Mouse (Mus musculus) forebrain, embryonic 15.5 days (tissue): ENCODE data around the gene Vmn2r55. TPM values are rescaled to one million over a fixed set of nuclear protein-coding genes. Genes with fewer than 3 reads are reported as not detected.
"Not testable (repeated sequence)": the region's sequence is repeated elsewhere in the genome, so short reads cannot be mapped to it uniquely, and the experiment has no call there.

Experiments used
- ATAC-seq: fragments of 200-750 bp; cut with Nextera tagmentation; replicated peaks from 2 replicates; pipeline ENCODE4 v1.8.0; 2017; ENCODE audit warnings: mild to moderate bottlenecking, moderate TSS enrichment, moderate library complexity
- H3K27ac ChIP-seq: fragments of 300-500 bp; sonication (generic); replicated peaks from 2 replicates; pipeline ENCODE4 v1.5.1; 2015; ENCODE audit warnings: mild to moderate bottlenecking, inconsistent platforms
- H3K27me3 ChIP-seq: fragments of 300-500 bp; sonication (generic); 2 replicates; pipeline ENCODE4 v1.6.1; 2015; ENCODE audit warnings: inconsistent platforms
- H3K36me3 ChIP-seq: fragments of 300-500 bp; sonication (generic); 2 replicates; pipeline ENCODE4 v1.6.1; 2015; ENCODE audit warnings: mild to moderate bottlenecking, inconsistent platforms
- H3K4me1 ChIP-seq: fragments of 300-500 bp; sonication (generic); 2 replicates; pipeline ENCODE4 v1.6.1; 2015; ENCODE audit warnings: inconsistent platforms
- H3K4me2 ChIP-seq: fragments of 300-500 bp; sonication (generic); replicated peaks from 2 replicates; pipeline ENCODE4 v1.6.1; 2015; ENCODE audit warnings: mild to moderate bottlenecking, inconsistent platforms
- H3K4me3 ChIP-seq: fragments of 300-500 bp; sonication (generic); 2 replicates; pipeline ENCODE4 v1.5.1; 2015; ENCODE audit warnings: mild to moderate bottlenecking, inconsistent platforms
- H3K9ac ChIP-seq: fragments of 300-500 bp; sonication (generic); replicated peaks from 2 replicates; pipeline ENCODE4 v1.6.1; 2015; ENCODE audit warnings: mild to moderate bottlenecking, inconsistent platforms
- H3K9me3 ChIP-seq: fragments of 300-500 bp; sonication (generic); 2 replicates; pipeline ENCODE4 v1.6.1; 2016; ENCODE audit warnings: inconsistent platforms
- WGBS: fragments of 180-500 bp; shearing (Covaris S2); methylation state at CpG from one replicate; pipeline ENCODE4 v1.1.7; 2015; ENCODE audit warnings: mixed read lengths; 5-methylcytosine and 5-hydroxymethylcytosine counted together
- polyA plus RNA-seq: library from polyadenylated mRNA; unstranded; fragments of >200 nt; fragmentation: Nextera tagmentation; extraction: Ambion mirVana; gene quantifications from 2 replicates; pipeline ENCODE4 v1.2.1, GENCODE M21; 2015

Gene Vmn2r55
- polyA plus RNA-seq, result not detected in 2 replicates

DNA sequence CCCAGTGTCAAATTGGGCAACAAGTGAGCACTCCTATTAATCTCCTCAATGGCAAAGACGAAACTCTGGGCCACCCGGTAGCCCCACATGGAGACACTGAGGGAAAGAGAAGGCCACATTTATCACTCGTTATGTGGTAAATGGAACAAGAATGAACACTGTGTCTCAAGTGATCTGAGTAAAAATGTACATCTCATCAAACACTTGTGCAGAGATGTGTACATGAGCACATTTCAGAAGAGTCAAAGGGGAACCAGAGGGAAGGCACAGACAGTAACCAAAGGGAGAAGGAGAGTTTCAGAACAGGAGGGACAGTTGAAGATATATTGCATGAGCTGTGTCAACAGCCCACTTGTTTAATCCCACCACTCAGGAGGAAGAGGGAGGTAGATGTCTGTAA lies at the start of gene Vmn2r55:
TSS of gene Vmn2r55 (minus strand) at position 101 of the 400 bp plus-strand sequence.
- H3K27me3 ChIP-seq, H3K27ac ChIP-seq, H3K9ac ChIP-seq, H3K4me3 ChIP-seq, ATAC-seq, H3K36me3 ChIP-seq, H3K4me2 ChIP-seq, H3K4me1 ChIP-seq, H3K9me3 ChIP-seq: not testable (repeated sequence)
- WGBS, result 92% methylated on average over 3 of the region's 3 CpGs

DNA sequence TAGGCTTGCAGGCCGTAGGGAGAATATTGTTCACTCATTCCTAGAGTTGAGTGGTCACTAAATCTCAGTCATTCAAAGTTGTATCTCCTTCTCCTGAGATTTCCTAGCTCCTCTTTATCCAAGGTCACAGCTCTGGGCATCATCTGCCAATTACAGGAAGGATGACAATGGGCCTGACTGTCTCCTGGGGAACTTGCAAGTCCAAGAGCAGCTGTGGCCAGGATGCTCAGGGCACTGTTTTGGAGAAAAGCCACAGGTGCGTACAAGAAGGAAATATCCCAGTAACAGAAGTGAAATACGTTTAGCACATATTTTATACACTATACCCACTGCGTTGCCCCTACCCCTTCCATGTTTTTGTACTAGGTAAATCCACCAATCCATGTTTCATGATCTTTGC lies 44.6 kb downstream of the Vmn2r55 start, which contains the start of gene Vmn2r54:
TSS of gene Vmn2r54 (minus strand) at position 101 of the 400 bp plus-strand sequence.
- 79% methylated on average over 3 of the region's 4 CpGs for WGBS
- H3K4me3 ChIP-seq, H3K9me3 ChIP-seq, H3K27ac ChIP-seq, H3K9ac ChIP-seq, H3K4me2 ChIP-seq, H3K36me3 ChIP-seq, H3K4me1 ChIP-seq, ATAC-seq, H3K27me3 ChIP-seq: not testable (repeated sequence)

DNA sequence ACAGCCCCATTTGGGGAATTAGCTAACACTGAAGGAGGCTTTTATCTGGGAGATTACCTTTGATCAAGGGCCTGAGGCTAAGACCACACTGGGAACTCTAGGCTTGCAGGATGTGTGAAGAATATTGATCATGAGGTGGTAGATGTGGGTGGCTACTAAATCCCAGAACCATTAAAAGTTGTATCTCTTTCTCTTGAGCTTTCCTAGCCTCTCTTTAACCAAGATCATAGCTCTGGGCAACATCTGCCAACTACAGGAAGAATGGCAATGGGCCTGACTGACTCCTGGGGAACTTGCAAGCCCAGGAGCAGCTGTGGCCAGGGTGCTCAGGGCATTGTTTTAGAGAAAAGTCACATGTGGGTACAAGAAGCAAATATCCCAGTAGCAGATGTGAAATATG lies 76.1 kb downstream of the Vmn2r55 start, which contains the start of gene Vmn2r53:
TSS of gene Vmn2r53 (minus strand) at position 101 of the 400 bp plus-strand sequence.
- no peak within 1 kb of the TSS for H3K4me3 ChIP-seq
- no peaks in the 10 kb centered on the region for H3K27me3 ChIP-seq
- H3K4me1 ChIP-seq, result no peaks in the 10 kb centered on the region
- H3K27ac ChIP-seq, result no peak within 1 kb of the TSS
- H3K9me3 ChIP-seq, result peaks cover 17% of the 10 kb centered on the region; the same call in 1 of the 2 replicates
- H3K36me3 ChIP-seq, result no peaks in the 10 kb centered on the region
- no peak within 1 kb of the TSS for H3K4me2 ChIP-seq
- H3K9ac ChIP-seq, result no peak within 1 kb of the TSS
- no peak for ATAC-seq

Other genes starting within 250 kb of the Vmn2r55 start
- 49.2 and 52.5 TPM in 2 replicates for gene Zfp606, start 206.7 kb downstream of the Vmn2r55 start, polyA plus RNA-seq
- gene 2900092C05Rik, start 172.5 kb downstream of the Vmn2r55 start, polyA plus RNA-seq, result not detected in 2 replicates
- gene Vmn2r53, start 76.2 kb downstream of the Vmn2r55 start, polyA plus RNA-seq, result 0.01 TPM in 1 of 2 replicates, not detected in the other
- not detected in 2 replicates for gene Vmn2r54, start 44.7 kb downstream of the Vmn2r55 start, polyA plus RNA-seq
- gene Vmn2r56, start 50.0 kb upstream of the Vmn2r55 start, polyA plus RNA-seq, result 0.03 TPM in 1 of 2 replicates, not detected in the other
- 21.3 and 22.7 TPM in 2 replicates for gene Zscan18, start 118.6 kb upstream of the Vmn2r55 start, polyA plus RNA-seq
- 28.9 and 30.2 TPM in 2 replicates for gene Zfp329, start 133.9 kb upstream of the Vmn2r55 start, polyA plus RNA-seq
- 40.2 and 44.1 TPM in 2 replicates for gene Zfp110, start 149.8 kb upstream of the Vmn2r55 start, polyA plus RNA-seq
- 8.0 and 8.8 TPM in 2 replicates for gene Zfp128, start 196.2 kb upstream of the Vmn2r55 start, polyA plus RNA-seq
- 13.8 TPM in 2 replicates for gene Zscan22, start 212.8 kb upstream of the Vmn2r55 start, polyA plus RNA-seq
- 659 and 698 TPM in 2 replicates for gene Rps5, start 237.3 kb upstream of the Vmn2r55 start, polyA plus RNA-seq
- gene Rnf225, start 242.4 kb upstream of the Vmn2r55 start, polyA plus RNA-seq, result 0.61 and 0.84 TPM in 2 replicates